In genomic region chr2:144172100-144172770, GRCm38 (mm10) we compare ENCODE assay signal across 8 mouse cellular contexts.
DNase-seq lines count a peak whose midpoint lies in the region; ATAC-seq and TF ChIP-seq lines count a peak whose summit lies in the region.

No protein-coding gene starts in this region.

- TF ChIP-seq CTCF in heart, postnatal 0 days (IDR thresholded peaks at IDR 0.05; ENCODE audit: low read depth), result no peak

- ATAC-seq in heart, postnatal 0 days (ENCODE audit: insufficient read depth, low read depth), result peak; percentile 80
- peak; percentile 56 for ATAC-seq in liver, embryonic 11.5 days (replicated peaks; ENCODE audit: low FRiP score)

- H3K4me3 ChIP-seq in forebrain, embryonic 10.5 days, result peak overlapping the region; percentile 43
- peak overlapping the region; percentile 42 for H3K4me3 ChIP-seq in heart, postnatal 0 days (ENCODE audit: low read depth, low read length)
- H3K4me3 ChIP-seq in liver, embryonic 11.5 days (ENCODE audit: low read depth, low read length), result peak overlapping the region; percentile 30

- WGBS in forebrain, embryonic 10.5 days, result 17% methylated on average over 9 of the region's 9 CpGs
- 18% methylated on average over 9 of the region's 9 CpGs for WGBS in heart, postnatal 0 days
- WGBS in liver, embryonic 11.5 days, result 26% methylated on average over 9 of the region's 9 CpGs

- DNase-seq in ovary, adult 18-20 months (ENCODE audit: low spot score), result peak; percentile 38
- DNase-seq in ovary, postnatal 10 days (ENCODE audit: low spot score), result no peak
- DNase-seq in forebrain, embryonic 10.5 days (ENCODE audit: extremely low spot score, low spot score), result peak; percentile 76
- DNase-seq in heart, postnatal 0 days (ENCODE audit: low spot score), result peak; percentile 73
- DNase-seq in kidney, postnatal 25 days, result peak; percentile 67 to 80
- DNase-seq in liver, embryonic 11.5 days (ENCODE audit: low spot score), result no peak
- peak; percentile 60 for DNase-seq in neural tube, embryonic 10.5 days (ENCODE audit: extremely low spot score, low spot score)
- no peak for DNase-seq in natural killer cell, adult 2 months (ENCODE audit: low spot score in 2 of 2)

- peak overlapping the region; percentile 80 for H3K27ac ChIP-seq in forebrain, embryonic 10.5 days
- H3K27ac ChIP-seq in heart, postnatal 0 days (ENCODE audit: low read depth), result no peak overlapping the region
- H3K27ac ChIP-seq in liver, embryonic 11.5 days (ENCODE audit: low read depth, low read length), result no peak overlapping the region

- H3K4me2 ChIP-seq in heart, postnatal 0 days (ENCODE audit: low read depth, low read length), result peak overlapping the region; percentile 64
- peak overlapping the region; percentile 57 for H3K4me2 ChIP-seq in liver, embryonic 11.5 days

- H3K4me1 ChIP-seq in forebrain, embryonic 10.5 days, result peaks cover 11% of the 10 kb centered on the region
- peaks cover 5% of the 10 kb centered on the region; the same call in 1 of the 2 replicates for H3K4me1 ChIP-seq in heart, postnatal 0 days (ENCODE audit: control insufficient read depth, insufficient read depth)
- peaks cover 19% of the 10 kb centered on the region for H3K4me1 ChIP-seq in liver, embryonic 11.5 days (replicated peaks; ENCODE audit: control insufficient read depth, insufficient read depth, low read length)

- no peaks in the 10 kb centered on the region for H3K9me3 ChIP-seq in forebrain, embryonic 10.5 days
- no peaks in the 10 kb centered on the region for H3K9me3 ChIP-seq in heart, postnatal 0 days (replicated peaks; ENCODE audit: control insufficient read depth, low read length)
- H3K9me3 ChIP-seq in liver, embryonic 11.5 days (ENCODE audit: control insufficient read depth, low read length), result no peaks in the 10 kb centered on the region

- TF ChIP-seq EP300 in heart, postnatal 0 days (IDR thresholded peaks at IDR 0.05; ENCODE audit: low read depth), result no peak

- H3K9ac ChIP-seq in heart, postnatal 0 days (replicated peaks; ENCODE audit: low read depth, low read length), result peak overlapping the region; percentile 35; the same call in 1 of the 2 replicates
- no peak overlapping the region for H3K9ac ChIP-seq in liver, embryonic 11.5 days (ENCODE audit: low read depth, low read length)

- H3K27me3 ChIP-seq in forebrain, embryonic 10.5 days (ENCODE audit: poor library complexity, severe bottlenecking), result 0 out of 2 replicates have a peak, but pooled peaks cover 4% of the 10 kb centered on the region
- H3K27me3 ChIP-seq in heart, postnatal 0 days (ENCODE audit: control insufficient read depth, insufficient read depth, low read length), result no peaks in the 10 kb centered on the region
- H3K27me3 ChIP-seq in liver, embryonic 11.5 days (replicated peaks; ENCODE audit: control insufficient read depth, insufficient read depth, low read length), result no peaks in the 10 kb centered on the region

- H3K36me3 ChIP-seq in forebrain, embryonic 10.5 days (replicated peaks), result no peaks in the 10 kb centered on the region
- no peaks in the 10 kb centered on the region for H3K36me3 ChIP-seq in heart, postnatal 0 days (replicated peaks; ENCODE audit: control insufficient read depth, insufficient read depth, low read length)
- H3K36me3 ChIP-seq in liver, embryonic 11.5 days (ENCODE audit: control insufficient read depth, insufficient read depth, low read length), result no peaks in the 10 kb centered on the region

Comparison
In these comparisons a context has a peak if more than half of its experiments do, and no peak if none do; other contexts are left out.
1. DNase-seq: peak in ovary, adult 18-20 months (single experiment), forebrain, embryonic 10.5 days (single experiment), heart, postnatal 0 days (single experiment), kidney, postnatal 25 days (2 of 2) and neural tube, embryonic 10.5 days (single experiment); none in ovary, postnatal 10 days (single experiment), liver, embryonic 11.5 days (single experiment) and natural killer cell, adult 2 months (0 of 2).
2. Peak in every context shown above with its lines, with median percentiles within 50 percentile points of each other: H3K4me3 ChIP-seq.